Mouse (Mus musculus): ENCODE results near the gene Inhbe.

DNA sequence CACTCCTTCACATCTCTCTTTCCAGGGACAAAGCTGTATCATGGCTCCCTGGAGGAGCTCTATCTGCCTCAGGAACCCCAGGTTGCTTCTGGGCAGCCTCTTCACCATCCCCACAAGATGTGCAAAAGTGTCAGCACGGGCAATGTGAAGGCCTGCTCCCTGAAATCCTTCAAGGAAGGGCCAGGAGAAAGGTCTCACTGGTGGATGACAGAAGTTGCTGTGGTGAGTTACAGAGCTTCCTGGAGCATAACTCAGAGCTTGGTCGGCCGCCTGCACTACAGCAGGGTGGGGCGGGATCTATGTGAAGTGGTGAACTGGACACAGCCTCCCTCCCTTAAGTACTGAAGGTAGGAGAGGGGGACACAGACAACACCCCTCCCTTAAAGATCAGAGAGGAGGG, 31.5 kb downstream of the Inhbe start:
- TF ChIP-seq GATA1 (IDR thresholded peaks at IDR 0.05; ENCODE audit: borderline replicate concordance, low read length) (no peak), FLI1 (IDR thresholded peaks at IDR 0.05; ENCODE audit: low read length) (no peak)

All from megakaryocyte, embryonic 14.5 days (primary cell).